Mouse (Mus musculus): ENCODE results near the gene Rsad2. TPM values are rescaled to one million over a fixed set of nuclear protein-coding genes. Genes with fewer than 3 reads are reported as not detected.

The Rsad2 gene
- total and polyA plus RNA-seq, 3 experiments: 0.04 to 0.12 (median 0.06) TPM

DNA sequence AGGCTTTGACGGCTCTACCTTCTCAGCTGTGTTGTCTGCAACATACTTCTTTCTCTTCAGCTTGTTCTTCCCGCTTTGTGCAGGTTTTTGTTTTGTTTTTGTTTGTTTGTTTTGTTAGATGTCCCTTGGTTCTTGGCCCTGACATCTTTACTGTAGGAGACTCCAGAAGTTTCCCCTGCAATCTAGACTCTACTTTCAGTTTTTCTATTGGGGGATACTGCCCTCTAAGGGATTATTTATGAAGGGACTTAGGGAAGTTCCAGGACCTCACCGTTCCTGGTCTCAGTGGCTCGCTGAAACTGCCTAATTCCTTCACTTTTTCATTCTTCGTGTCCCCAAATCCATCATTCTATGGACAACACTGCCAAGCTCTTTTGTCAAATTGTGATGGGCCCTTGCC, 9.3 kb upstream of the Rsad2 start:
- peaks cover 3% of the 10 kb centered on the region for H3K27me3 ChIP-seq (replicated peaks)
- TF ChIP-seq KAT2A (IDR thresholded peaks at IDR 0.05; ENCODE audit: insufficient replicate concordance, low read length): no peak
- no peak for TF ChIP-seq MEF2A (IDR thresholded peaks at IDR 0.05; ENCODE audit: borderline replicate concordance, low read depth, low read length)
- TF ChIP-seq BHLHE40 (IDR thresholded peaks at IDR 0.05; ENCODE audit: low read depth, low read length): no peak
- no peak for TF ChIP-seq TCF12 (IDR thresholded peaks at IDR 0.05; ENCODE audit: low read depth, low read length)
- in situ Hi-C loops (cut with MboI; ENCODE audit: low pct_ligation_motif_present, low pct_unique_long_range_greater_than_20kb, low sequenced_read_pairs) (no loop called here), dilution Hi-C loops (cut with MboI; ENCODE audit: extremely low pct_ligation_motif_present, extremely low pct_unique_long_range_greater_than_20kb, low sequenced_read_pairs) (no loop called here)
- peaks cover 0 to 16% of the 10 kb centered on the region in 2 experiments; a peak in 3 of 4 replicates for H3K4me1 ChIP-seq (ENCODE audit: control insufficient read depth in 1 of 2, insufficient read depth in 2 of 2)
- H3K4me2 ChIP-seq (ENCODE audit: insufficient read depth, low read depth, poor library complexity, severe bottlenecking): no peak overlapping the region
- no peaks in the 10 kb centered on the region for H3K9me3 ChIP-seq (replicated peaks; ENCODE audit: low read length)
- no peak overlapping the region for H3K4me3 ChIP-seq (replicated peaks in 1 of 3; ENCODE audit: low read depth in 2 of 3, low read length in 2 of 3, poor library complexity in 1 of 3)
- H3K36me3 ChIP-seq (replicated peaks in 1 of 2; ENCODE audit: control insufficient read depth in 1 of 2, insufficient read depth in 1 of 2, low read length in 1 of 2): no peaks in the 10 kb centered on the region
- DNase-seq (ENCODE audit: extremely low read depth): no peak
- H3K9ac ChIP-seq (ENCODE audit: insufficient read depth, low read depth): no peak overlapping the region
- H3K79me2 ChIP-seq (replicated peaks; ENCODE audit: control insufficient read depth, extremely low read depth, insufficient read depth, poor library complexity, severe bottlenecking): no peaks in the 10 kb centered on the region
- H3K27ac ChIP-seq (ENCODE audit: insufficient read depth, low read depth): no peak overlapping the region

- dilution Hi-C loops (cut with MboI; ENCODE audit: extremely low pct_ligation_motif_present, extremely low pct_unique_long_range_greater_than_20kb, low sequenced_read_pairs) (no loop called here), in situ Hi-C loops (cut with MboI; ENCODE audit: low pct_ligation_motif_present, low pct_unique_long_range_greater_than_20kb, low sequenced_read_pairs) (no loop called here)
- H3K4me1 ChIP-seq (ENCODE audit: control insufficient read depth in 1 of 2, insufficient read depth in 2 of 2): peaks cover 4 to 20% of the 10 kb centered on the region in 2 experiments
- TF ChIP-seq MEF2A (IDR thresholded peaks at IDR 0.05; ENCODE audit: borderline replicate concordance, low read depth, low read length): peak; percentile 87
- peak; percentile 29; the same call in 1 of the 2 replicates for TF ChIP-seq EP300 (IDR thresholded peaks at IDR 0.05; ENCODE audit: low read length)
- TF ChIP-seq BHLHE40 (IDR thresholded peaks at IDR 0.05; ENCODE audit: low read depth, low read length): 0 out of 2 replicates have a peak, but pooled peaks have one; percentile 7
- no peak for TF ChIP-seq USF2 (conservative IDR thresholded peaks at IDR 0.05; ENCODE audit: low read depth, low read length)
- peak; percentile 72 for TF ChIP-seq ETS1 (conservative IDR thresholded peaks at IDR 0.05; ENCODE audit: low read depth, low read length)
- H3K4me2 ChIP-seq (ENCODE audit: insufficient read depth, low read depth, poor library complexity, severe bottlenecking): no peak overlapping the region
- no peak overlapping the region for H3K4me3 ChIP-seq (replicated peaks in 1 of 3; ENCODE audit: low read depth in 2 of 3, low read length in 2 of 3, poor library complexity in 1 of 3)
- H3K9me3 ChIP-seq (replicated peaks; ENCODE audit: low read length): no peaks in the 10 kb centered on the region
- no peaks in the 10 kb centered on the region for H3K27me3 ChIP-seq (replicated peaks)
- H3K79me2 ChIP-seq (replicated peaks; ENCODE audit: control insufficient read depth, extremely low read depth, insufficient read depth, poor library complexity, severe bottlenecking): no peaks in the 10 kb centered on the region
- peak; percentile 35 for DNase-seq (ENCODE audit: extremely low read depth)
- no peak overlapping the region for H3K27ac ChIP-seq (ENCODE audit: insufficient read depth, low read depth)
- H3K36me3 ChIP-seq (replicated peaks in 1 of 2; ENCODE audit: control insufficient read depth in 1 of 2, insufficient read depth in 1 of 2, low read length in 1 of 2): no peaks in the 10 kb centered on the region
- no peak overlapping the region for H3K9ac ChIP-seq (ENCODE audit: insufficient read depth, low read depth)
These were observed 3.8 kb upstream of the Rsad2 start for GRCm38 (mm10) chr12:26460091-26460490.

- Histone ChIP-seq H3K27me3 (replicated peaks) (no peaks in the 10 kb centered on the region), H3K9ac (ENCODE audit: insufficient read depth, low read depth) (no peak overlapping the region), H3K79me2 (replicated peaks; ENCODE audit: control insufficient read depth, extremely low read depth, insufficient read depth, poor library complexity, severe bottlenecking) (no peaks in the 10 kb centered on the region), H3K36me3 (replicated peaks in 1 of 2; ENCODE audit: control insufficient read depth in 1 of 2, insufficient read depth in 1 of 2, low read length in 1 of 2) (no peaks in the 10 kb centered on the region), H3K27ac (ENCODE audit: insufficient read depth, low read depth) (no peak overlapping the region), H3K4me3 (replicated peaks in 1 of 3; ENCODE audit: low read depth in 2 of 3, low read length in 2 of 3, poor library complexity in 1 of 3) (no peak overlapping the region), H3K4me1 (ENCODE audit: control insufficient read depth in 1 of 2, insufficient read depth in 2 of 2) (peaks cover 1 to 9% of the 10 kb centered on the region in 2 experiments), H3K4me2 (ENCODE audit: insufficient read depth, low read depth, poor library complexity, severe bottlenecking) (no peak overlapping the region), H3K9me3 (replicated peaks; ENCODE audit: low read length) (no peaks in the 10 kb centered on the region)
- in situ Hi-C loops (cut with MboI; ENCODE audit: low pct_ligation_motif_present, low pct_unique_long_range_greater_than_20kb, low sequenced_read_pairs) (no loop called here), dilution Hi-C loops (cut with MboI; ENCODE audit: extremely low pct_ligation_motif_present, extremely low pct_unique_long_range_greater_than_20kb, low sequenced_read_pairs) (no loop called here)
- no peak for DNase-seq (ENCODE audit: extremely low read depth)
- TF ChIP-seq KAT2A (IDR thresholded peaks at IDR 0.05; ENCODE audit: insufficient replicate concordance, low read length) (no peak), CTCF (conservative IDR thresholded peaks at IDR 0.05 in 1 of 2, IDR thresholded peaks at IDR 0.05 in 1 of 2; ENCODE audit: low read depth in 2 of 2, low read length in 2 of 2) (no peak), NELFE (IDR thresholded peaks at IDR 0.05; ENCODE audit: low read depth, low read length) (no peak), ZMIZ1 (IDR thresholded peaks at IDR 0.05; ENCODE audit: low read depth, low read length) (no peak), GABPA (IDR thresholded peaks at IDR 0.05; ENCODE audit: insufficient replicate concordance, low read depth, low read length) (no peak), USF1 (IDR thresholded peaks at IDR 0.05; ENCODE audit: low read depth, low read length) (no peak), UBTF (IDR thresholded peaks at IDR 0.05; ENCODE audit: low read depth, low read length) (no peak), SIN3A (IDR thresholded peaks at IDR 0.05; ENCODE audit: low read length) (no peak), NRF1 (IDR thresholded peaks at IDR 0.05; ENCODE audit: low read depth, low read length) (no peak), ETS1 (conservative IDR thresholded peaks at IDR 0.05; ENCODE audit: low read depth, low read length) (no peak), MXI1 (IDR thresholded peaks at IDR 0.05; ENCODE audit: low read depth, low read length) (no peak), ELF1 (IDR thresholded peaks at IDR 0.05; ENCODE audit: low read depth, low read length) (no peak), MAZ (IDR thresholded peaks at IDR 0.05; ENCODE audit: low read depth, low read length) (no peak), MAX (IDR thresholded peaks at IDR 0.05; ENCODE audit: low read length) (no peak), IRF4 (IDR thresholded peaks at IDR 0.05; ENCODE audit: low read depth, low read length) (no peak)
These were observed 1.6 kb downstream of the Rsad2 start for GRCm38 (mm10) chr12:26454682-26455081.
